Mouse (Mus musculus) left cerebral cortex, adult 2 months (tissue): ENCODE results near the gene Dcun1d1. TPM values are rescaled to one million over a fixed set of nuclear protein-coding genes. Genes with fewer than 3 reads are reported as not detected.

Experiments
- DNase-seq, 2 experiments: peaks; one replicate each; pipeline ENCODE4 v3.0.0; 2021 to 2022; ENCODE audit warnings: low spot score in 2 of 2, mixed read lengths in 1 of 2; ENCODE audit errors: extremely low spot score in 1 of 2
- H3K27ac ChIP-seq: fragments of 200-600 bp; 2 replicates; pipeline ENCODE4 v1.8.1; 2022
- H3K4me3 ChIP-seq: fragments of 200-600 bp; 2 replicates; pipeline ENCODE4 v1.8.1; 2022
- CTCF ChIP-seq: fragments of 200-600 bp; IDR thresholded peaks from 2 replicates; pipeline ENCODE4 v1.8.1; 2022; ENCODE audit warnings: antibody characterized with exemption, mild to moderate bottlenecking, moderate library complexity
- intact Hi-C: fragments of 180-260 bp; cut with DNase I; formaldehyde crosslinking; loops from one replicate; pipeline ENCODE4 v1.15.1; 2025
- total RNA-seq, 2 experiments: library from RNA; stranded (reverse); gene quantifications; 2 replicates each; pipeline ENCODE4 v1.2.3; 2021

Gene Dcun1d1
- total RNA-seq, 2 experiments from 2014 or later, result 70.2 to 77.4 TPM

GRCm38 (mm10) chr3:35929831-35930230, 7.4 kb downstream of the Dcun1d1 start:
- Histone ChIP-seq H3K27ac (no peak overlapping the region), H3K4me3 (no peak overlapping the region)
- DNase-seq, result no peak
- intact Hi-C loops, result no loop called here
- no peak for TF ChIP-seq CTCF

GRCm38 (mm10) chr3:35929406-35929805, 7.8 kb downstream of the Dcun1d1 start:
- no peak for DNase-seq
- intact Hi-C loops, result no loop called here
- Histone ChIP-seq H3K27ac (no peak overlapping the region), H3K4me3 (no peak overlapping the region)
- TF ChIP-seq CTCF, result no peak

- H3K27ac ChIP-seq, result no peak overlapping the region
- no peak for DNase-seq
- no peak overlapping the region for H3K4me3 ChIP-seq
- intact Hi-C loops, result no loop called here
- TF ChIP-seq CTCF, result no peak
Measured at GRCm38 (mm10) chr3:35925852-35926251, 11.4 kb downstream of the Dcun1d1 start.

GRCm38 (mm10) chr3:35924007-35924406, 13.2 kb downstream of the Dcun1d1 start:
- DNase-seq, result no peak
- no peak for TF ChIP-seq CTCF
- intact Hi-C loops, result no loop called here
- Histone ChIP-seq H3K4me3 (no peak overlapping the region), H3K27ac (no peak overlapping the region)

GRCm38 (mm10) chr3:35923495-35923894, 13.8 kb downstream of the Dcun1d1 start:
- intact Hi-C loops, result no loop called here
- no peak overlapping the region for H3K27ac ChIP-seq
- no peak overlapping the region for H3K4me3 ChIP-seq
- DNase-seq, result no peak
- TF ChIP-seq CTCF, result no peak

GRCm38 (mm10) chr3:35922522-35922921, 14.7 kb downstream of the Dcun1d1 start:
- no peak for TF ChIP-seq CTCF
- DNase-seq, result no peak
- H3K4me3 ChIP-seq, result no peak overlapping the region
- H3K27ac ChIP-seq, result no peak overlapping the region
- intact Hi-C loops, result no loop called here

- Histone ChIP-seq H3K4me3 (no peak overlapping the region), H3K27ac (no peak overlapping the region)
- intact Hi-C loops, result no loop called here
- DNase-seq, result no peak
- no peak for TF ChIP-seq CTCF
Measured at GRCm38 (mm10) chr3:35918229-35918628, 19.0 kb downstream of the Dcun1d1 start.

GRCm38 (mm10) chr3:35908982-35909680, 28.1 kb downstream of the Dcun1d1 start:
- intact Hi-C loops, result no loop called here
- no peak for DNase-seq
- no peak for TF ChIP-seq CTCF
- Histone ChIP-seq H3K27ac (no peak overlapping the region), H3K4me3 (no peak overlapping the region)

GRCm38 (mm10) chr3:35900555-35901204, 36.6 kb downstream of the Dcun1d1 start:
- no peak for TF ChIP-seq CTCF
- Histone ChIP-seq H3K27ac (no peak overlapping the region), H3K4me3 (no peak overlapping the region)
- DNase-seq, result no peak
- intact Hi-C loops, result no loop called here

- H3K27ac ChIP-seq, result no peak overlapping the region
- no peak for TF ChIP-seq CTCF
- intact Hi-C loops, result no loop called here
- DNase-seq, result no peak
- H3K4me3 ChIP-seq, result no peak overlapping the region
Measured at GRCm38 (mm10) chr3:35899109-35899508, 38.1 kb downstream of the Dcun1d1 start.

- no peak for DNase-seq
- Histone ChIP-seq H3K27ac (no peak overlapping the region), H3K4me3 (no peak overlapping the region)
- no peak for TF ChIP-seq CTCF
- intact Hi-C loops, result no loop called here
Measured at GRCm38 (mm10) chr3:35897900-35898299, 39.3 kb downstream of the Dcun1d1 start.

- Histone ChIP-seq H3K27ac (no peak overlapping the region), H3K4me3 (no peak overlapping the region)
- DNase-seq, result no peak
- no peak for TF ChIP-seq CTCF
- intact Hi-C loops, result no loop called here
Measured at GRCm38 (mm10) chr3:35893156-35893555, 44.1 kb downstream of the Dcun1d1 start.

- Histone ChIP-seq H3K4me3 (no peak overlapping the region), H3K27ac (no peak overlapping the region)
- no peak for TF ChIP-seq CTCF
- DNase-seq, result no peak
- intact Hi-C loops, result no loop called here
Measured at GRCm38 (mm10) chr3:35891123-35891522, 46.1 kb downstream of the Dcun1d1 start.
